Mouse (Mus musculus) erythroblast, embryonic 14.5 days (primary cell): ENCODE measurements around the gene Gdpd5.
"Not testable (repeated sequence)": the region's sequence is repeated elsewhere in the genome, so short reads cannot be mapped to it uniquely, and the experiment has no call there.

Experiments used
- GATA1 ChIP-seq: IDR thresholded peaks from 2 replicates; pipeline ENCODE4 v1.6.1; 2012; ENCODE audit warnings: low read length, inconsistent platforms, mixed read lengths
- TAL1 ChIP-seq: IDR thresholded peaks from 3 replicates; pipeline ENCODE4 v1.6.1; 2012; ENCODE audit warnings: low read length, inconsistent platforms, mixed read lengths

DNA sequence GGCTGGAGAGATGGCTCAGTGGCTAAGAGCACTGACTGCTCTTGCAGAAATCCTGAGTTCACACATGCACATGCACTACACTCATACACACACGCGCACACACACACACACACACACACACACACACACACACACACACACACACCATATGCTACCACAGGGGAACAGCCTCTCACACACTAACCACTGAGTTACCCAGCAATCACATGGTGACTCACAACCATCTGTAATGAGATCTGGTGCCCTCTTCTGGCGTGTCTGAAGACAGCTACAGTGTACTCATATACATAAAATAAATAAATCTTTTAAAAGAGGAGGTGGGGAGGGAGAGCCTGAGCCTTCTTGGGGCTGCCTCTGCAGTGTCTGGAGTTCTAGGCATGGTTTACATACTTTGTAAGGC is 6.9 kb upstream of the Gdpd5 start:
- TF ChIP-seq GATA1, TAL1: not testable (repeated sequence)
